Mouse (Mus musculus) B cell, adult 2 months (primary cell): ENCODE measurements around the gene Prpsap1.
"Not testable (repeated sequence)": the region's sequence is repeated elsewhere in the genome, so short reads cannot be mapped to it uniquely, and the experiment has no call there.

Experiments
- DNase-seq, 2 experiments: peaks; one replicate each; pipeline ENCODE4 v3.0.0; 2022

The Prpsap1 gene

DNA sequence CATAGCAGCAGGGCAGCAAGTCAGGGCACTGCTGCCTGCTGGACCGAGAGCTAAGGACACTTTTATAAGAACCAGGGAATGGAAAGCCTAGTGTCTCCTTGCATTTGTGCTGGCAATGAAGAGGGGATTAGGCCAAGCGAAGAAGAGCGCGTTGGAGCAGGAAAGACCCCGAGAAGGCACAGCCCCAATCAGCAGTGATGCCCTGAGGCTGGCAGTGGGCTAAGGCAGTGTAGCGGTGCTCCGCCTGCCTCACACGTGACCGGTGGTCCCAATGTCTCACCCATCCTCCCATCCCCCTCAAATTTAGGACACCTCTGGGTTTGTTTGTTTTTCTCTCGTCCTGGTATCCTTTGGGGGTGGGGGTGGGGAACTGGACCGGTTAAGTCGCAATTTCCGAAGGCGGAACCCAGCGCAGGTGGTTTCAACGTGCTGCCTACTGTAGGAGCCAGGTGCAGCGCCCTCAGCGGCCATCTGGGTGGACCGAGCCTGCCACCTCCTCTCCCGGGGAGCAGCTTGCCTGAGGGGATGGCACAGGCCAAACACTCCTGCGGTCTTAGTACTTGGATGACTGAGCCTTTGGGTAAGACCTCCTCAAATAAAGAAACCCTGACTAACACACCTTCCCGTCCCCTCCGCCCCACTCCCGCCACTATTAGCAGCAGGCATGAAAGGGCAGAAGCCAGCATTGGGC is 21.5 kb upstream of the Prpsap1 start:
- no peak for DNase-seq

DNA sequence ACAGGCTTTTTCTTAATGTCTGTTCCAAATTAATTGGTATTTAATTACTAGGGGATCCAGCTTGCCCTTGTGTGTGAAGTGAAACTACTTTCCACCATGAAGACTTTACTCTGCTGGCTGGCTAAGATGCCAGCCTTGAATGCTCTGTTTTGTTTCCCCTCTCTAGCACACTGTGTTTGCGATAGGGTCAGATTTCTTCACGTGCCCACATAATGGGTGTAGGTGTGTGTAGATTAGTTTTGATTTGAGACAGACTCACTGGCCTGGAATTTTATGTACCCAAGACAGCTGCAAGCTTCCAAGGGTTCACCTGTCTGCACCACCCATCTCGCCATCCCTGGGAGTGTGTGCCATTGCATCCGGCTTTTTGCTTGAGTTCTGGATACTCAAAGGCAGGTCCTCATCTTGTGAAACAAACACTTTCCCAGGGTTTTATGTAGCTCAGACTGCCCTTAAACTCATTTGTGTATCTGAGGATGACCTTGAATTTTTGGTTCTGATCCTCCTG is 19.6 kb upstream of the Prpsap1 start:
- DNase-seq = no peak

DNA sequence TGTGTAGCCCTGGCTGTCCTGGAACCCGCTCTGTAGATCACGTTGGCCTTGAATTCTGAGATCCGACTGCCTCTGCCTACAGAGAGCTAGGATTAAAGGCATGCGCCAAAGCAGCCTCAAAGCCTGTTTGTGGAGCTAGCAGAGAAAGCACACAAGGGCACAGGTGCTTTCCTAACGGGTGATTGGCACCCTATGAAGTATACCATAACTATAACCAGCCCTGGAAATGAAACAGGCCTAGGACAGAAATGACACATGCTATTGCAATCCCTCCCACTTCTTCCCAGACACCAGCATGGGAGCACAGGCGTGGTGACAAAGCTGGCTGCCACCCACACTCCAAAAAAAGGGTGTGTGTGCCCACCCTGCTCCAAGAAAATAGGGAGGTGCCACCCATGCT is 19.0 kb upstream of the Prpsap1 start:
- no peak for DNase-seq

GRCm38 (mm10) chr11:116512154-116512553 is 18.2 kb upstream of the Prpsap1 start:
- DNase-seq = no peak

DNA sequence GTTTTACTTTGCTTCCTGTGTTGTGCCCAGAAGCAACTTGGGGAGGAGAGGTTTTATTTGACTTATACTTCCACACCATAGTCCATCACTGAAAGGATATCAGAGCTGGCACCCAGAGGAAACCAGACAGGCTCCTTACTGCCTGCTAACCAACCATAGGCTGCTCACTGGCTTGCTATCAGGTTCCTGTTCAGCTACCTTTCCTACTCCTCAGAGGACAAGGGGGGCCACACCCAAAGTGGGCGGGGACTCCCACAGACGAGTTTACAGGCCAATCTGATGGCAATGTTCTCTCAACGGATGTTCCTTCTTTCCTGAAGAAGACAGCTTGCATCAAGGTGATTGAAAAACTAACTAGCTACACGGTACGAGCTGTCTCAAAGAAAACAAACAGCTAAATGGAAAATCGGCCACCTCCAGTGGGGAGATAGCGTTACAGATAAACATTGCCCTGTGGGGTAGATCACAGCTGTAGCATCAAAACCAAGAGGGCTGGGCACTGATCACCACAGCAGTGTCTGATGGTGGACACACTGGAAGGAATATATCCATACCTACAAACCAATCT is 17.4 kb upstream of the Prpsap1 start:
- DNase-seq = no peak

- no peak for DNase-seq
Observed at GRCm38 (mm10) chr11:116508689-116509088, 14.7 kb upstream of the Prpsap1 start.

DNA sequence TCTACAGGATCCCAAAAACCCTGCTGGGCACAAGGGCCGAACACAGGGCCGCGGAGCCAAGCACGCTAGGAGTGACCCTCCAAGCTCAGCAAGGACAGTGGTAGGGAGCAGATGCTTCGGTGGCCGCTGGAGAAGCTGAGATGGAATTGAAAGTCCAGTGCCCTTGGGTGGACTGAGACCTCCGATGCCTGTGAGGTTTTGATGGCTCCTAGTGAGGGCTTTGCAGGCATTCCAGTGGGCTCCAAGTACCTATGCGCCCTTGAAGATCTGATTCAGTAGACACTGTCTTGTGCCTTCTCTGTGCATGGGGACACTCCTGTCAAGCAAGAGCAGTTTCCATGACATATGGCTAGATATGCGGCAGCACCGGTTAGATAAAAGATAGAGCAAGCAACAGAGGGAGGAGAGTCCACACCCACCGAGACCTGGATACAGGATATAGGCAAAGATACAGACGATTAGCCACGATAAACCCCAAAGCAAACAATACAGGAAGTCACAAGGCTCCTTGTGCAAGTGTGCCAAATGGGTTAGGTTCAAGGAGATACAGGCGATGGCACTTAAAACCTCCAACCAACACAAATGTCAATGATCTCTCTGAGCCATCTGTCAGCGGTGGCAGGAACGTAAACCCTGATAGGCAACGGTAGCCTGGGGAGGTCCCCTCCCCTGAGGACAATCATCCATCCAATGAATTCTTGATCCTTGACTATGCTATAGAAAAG is 12.3 kb upstream of the Prpsap1 start:
- no peak for DNase-seq

DNA sequence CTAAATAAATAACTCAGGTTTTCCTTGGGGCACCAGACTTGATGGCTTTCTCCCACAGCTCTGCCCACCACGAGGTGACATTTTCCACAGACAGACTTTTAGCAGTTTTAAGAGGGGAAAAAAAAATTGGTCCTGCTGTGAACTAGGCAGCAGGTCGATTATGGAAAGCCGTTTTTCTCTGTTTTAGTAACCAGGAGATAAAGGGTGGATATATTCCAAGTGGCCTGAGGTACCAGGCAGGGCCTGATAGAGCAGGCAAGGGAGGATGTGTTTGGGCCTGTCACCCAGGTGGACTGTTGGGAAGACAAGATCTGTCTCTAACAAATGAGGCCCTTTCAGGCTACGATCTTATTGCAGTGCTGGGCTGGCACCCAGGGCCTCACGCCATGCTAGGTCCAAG is 11.6 kb upstream of the Prpsap1 start:
- no peak for DNase-seq

GRCm38 (mm10) chr11:116504516-116504915 is 10.5 kb upstream of the Prpsap1 start:
- no peak for DNase-seq

DNA sequence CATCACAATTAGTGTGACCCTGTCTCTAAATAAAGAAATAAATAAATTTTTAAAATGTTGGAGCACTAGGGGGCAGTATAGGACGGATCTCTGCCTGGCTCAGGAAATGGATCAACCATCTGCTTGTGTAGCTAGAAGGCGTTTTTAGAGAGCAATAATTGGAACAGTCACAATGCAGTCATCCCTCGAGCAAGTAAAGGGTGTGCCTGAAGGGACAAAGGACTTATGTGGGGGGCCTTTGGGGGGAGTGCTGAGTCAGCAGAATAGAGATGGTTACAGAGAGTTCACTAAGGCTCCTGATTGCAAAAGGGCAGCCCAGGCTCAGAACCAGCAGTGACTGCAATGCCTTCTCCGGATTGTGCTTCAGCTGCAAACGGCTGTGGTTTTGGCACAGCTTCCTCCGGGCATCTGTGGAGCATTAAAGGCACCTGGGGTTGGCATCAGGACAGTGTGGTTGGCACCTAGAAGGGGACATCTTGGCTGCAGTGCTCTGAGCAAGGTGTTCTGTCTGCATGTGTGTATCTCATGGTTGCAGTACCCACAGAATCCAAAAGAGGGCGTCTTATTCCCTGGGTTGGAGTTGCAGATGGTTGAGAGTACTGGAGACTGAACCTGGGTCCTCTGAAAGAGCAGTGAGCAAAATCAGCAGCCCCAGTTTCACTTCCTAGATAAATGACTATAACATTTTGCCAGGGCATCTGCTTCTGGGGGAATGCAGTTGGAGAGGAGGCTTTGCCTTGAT is 7.2 kb upstream of the Prpsap1 start:
- peak; percentile 28 to 33 for DNase-seq

GRCm38 (mm10) chr11:116499018-116499417 is 5.0 kb upstream of the Prpsap1 start:
- DNase-seq = no peak

GRCm38 (mm10) chr11:116498596-116498995 is 4.6 kb upstream of the Prpsap1 start:
- DNase-seq = no peak

DNA sequence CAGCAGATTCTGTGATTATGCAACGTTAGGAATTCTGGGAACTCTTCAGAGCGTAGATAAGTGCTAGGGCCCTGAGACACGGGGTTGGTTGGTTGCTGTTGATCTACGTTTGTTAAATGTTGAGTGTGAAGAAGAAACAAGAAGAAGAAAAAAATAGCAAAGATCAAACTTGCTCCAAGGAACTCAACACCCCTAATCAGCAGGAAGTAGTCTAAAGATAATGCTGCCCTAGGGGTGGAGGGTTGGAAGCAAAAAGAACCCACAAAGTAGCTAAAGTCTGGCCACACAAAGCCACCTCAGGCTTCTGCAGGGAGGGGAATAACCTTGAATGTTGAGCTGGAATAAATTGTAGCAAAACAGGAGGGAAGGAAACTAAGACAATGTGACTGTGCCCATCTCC is 3.3 kb upstream of the Prpsap1 start:
- DNase-seq = no peak

- no peak for DNase-seq
Observed at GRCm38 (mm10) chr11:116494474-116495174, 622 bp upstream of the Prpsap1 start.

- DNase-seq = no peak
Observed at GRCm38 (mm10) chr11:116493191-116493590, 811 bp downstream of the Prpsap1 start.

DNA sequence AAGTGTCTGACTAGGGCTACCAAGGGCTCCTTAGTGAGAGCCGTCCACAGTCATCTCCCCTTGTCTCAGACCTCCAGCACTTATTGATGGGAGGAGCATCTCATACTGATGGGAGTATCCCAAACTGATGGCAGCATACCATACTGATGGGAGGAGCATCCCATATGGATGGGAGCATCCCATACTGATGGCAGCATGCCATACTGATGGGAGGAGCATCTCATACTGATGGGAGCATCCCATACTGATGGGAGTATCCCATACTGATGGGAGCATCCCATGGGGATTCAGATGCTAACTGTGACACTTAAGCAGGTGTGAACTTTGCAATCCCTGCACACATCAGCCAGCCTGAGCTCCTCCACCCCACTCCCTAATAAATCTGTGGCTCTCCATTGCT is 1.5 kb downstream of the Prpsap1 start:
- DNase-seq = not testable (repeated sequence)

GRCm38 (mm10) chr11:116491338-116491737 is 2.7 kb downstream of the Prpsap1 start:
- DNase-seq = no peak

- DNase-seq = peak; percentile 90 to 92
Observed at GRCm38 (mm10) chr11:116490232-116491107, 3.5 kb downstream of the Prpsap1 start.

DNA sequence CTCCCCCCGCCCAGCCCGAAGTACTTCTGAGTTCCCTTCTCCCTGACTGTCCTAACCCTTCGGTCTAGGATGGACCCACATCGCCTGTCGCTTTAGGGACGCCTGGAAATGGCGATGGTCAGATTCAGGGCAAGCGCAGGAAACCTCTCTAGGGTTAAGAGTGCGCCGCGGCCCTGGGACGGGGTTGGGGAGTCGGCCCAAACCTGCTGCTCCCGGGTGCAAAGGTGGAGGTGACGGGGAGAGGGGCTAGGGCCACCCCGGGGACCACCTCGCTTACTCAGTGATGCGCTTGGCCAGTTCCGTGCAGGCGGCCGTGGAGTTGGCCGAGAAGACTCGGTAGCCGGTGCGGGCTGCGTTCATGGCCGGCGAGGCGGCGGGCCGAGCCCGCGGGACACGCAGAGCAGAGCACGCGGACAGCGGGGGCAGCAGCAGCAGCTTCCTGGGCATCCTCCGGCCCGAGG is 4.2 kb downstream of the Prpsap1 start:
- no peak for DNase-seq

- peak; percentile 51 for DNase-seq
Observed at GRCm38 (mm10) chr11:116488693-116489375, 5.2 kb downstream of the Prpsap1 start.

GRCm38 (mm10) chr11:116488207-116488606 is 5.8 kb downstream of the Prpsap1 start:
- no peak for DNase-seq
